Mouse (Mus musculus): Measurements from ENCODE around the gene Gabrd. TPM values are rescaled to one million over a fixed set of nuclear protein-coding genes. Genes with fewer than 3 reads are reported as not detected.

Gene Gabrd
- polyA plus RNA-seq, 1 experiment from 2014 or later = 0.18 TPM

DNA sequence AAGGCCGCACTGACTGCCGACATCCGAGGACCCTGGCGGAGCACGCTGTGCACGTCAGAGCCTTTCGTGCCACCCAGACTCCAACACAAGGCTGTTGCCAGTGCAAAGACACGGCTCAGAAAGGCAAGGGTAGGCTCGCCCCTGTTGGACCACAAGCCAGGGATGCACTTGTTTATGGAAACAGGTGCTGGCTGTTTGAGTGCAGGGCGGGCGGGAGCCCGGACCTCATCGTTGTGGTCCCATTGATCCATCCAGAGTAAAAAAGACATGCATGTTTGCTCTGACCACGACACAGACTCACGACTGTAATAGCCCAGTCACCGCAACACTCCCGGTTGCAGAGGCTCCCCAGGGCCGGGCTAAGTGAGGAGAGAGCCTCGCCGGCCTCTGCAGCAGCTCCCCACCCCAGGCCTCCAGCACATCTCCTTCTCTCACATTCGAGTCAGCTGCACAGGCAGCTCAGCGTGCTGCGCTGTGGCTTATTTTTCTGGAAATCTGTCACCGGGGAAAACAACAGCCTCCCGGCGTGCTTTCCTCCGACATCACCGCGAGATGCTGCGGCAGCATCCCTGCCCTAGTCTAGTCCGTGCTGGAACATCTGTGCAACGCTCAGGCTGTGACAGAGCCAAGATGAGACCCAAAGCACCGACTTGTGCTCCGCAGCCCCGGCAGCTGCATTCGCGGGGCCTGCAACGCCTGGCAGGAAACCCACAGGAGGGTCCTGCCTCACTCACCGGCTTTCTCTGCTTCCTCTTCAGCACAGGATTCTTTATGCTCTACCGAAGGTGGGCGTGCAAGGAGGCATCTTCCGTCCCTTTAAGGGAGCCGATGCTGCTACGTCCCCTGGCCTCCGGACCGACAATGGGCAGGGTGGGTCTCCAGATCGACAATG, 53.0 kb downstream of the Gabrd start:
- ATAC-seq (replicated peaks; ENCODE audit: low FRiP score, low TSS enrichment, low read depth) = 0 out of 2 replicates have a peak, but pooled peaks have one; percentile 4
- peak; percentile 76 for DNase-seq (ENCODE audit: low spot score)
- 19% methylated on average over 47 of the region's 47 CpGs for WGBS

DNA sequence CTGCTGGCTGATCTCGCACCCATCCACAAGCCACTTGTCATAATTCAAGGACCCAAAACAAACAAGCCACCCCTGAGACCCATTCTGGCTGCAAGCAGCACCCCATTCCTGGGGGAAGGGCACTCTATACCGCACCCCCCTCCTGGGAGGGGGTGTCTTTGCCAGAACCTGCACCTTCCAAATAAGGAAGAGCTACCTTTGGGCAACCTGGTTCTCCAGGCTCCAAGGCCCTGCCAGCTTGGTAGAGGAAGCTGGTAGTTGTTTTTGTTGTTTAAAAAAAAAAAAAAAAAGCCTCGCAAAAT, 53.7 kb downstream of the Gabrd start:
- ATAC-seq (replicated peaks; ENCODE audit: low FRiP score, low TSS enrichment, low read depth) (no peak), DNase-seq (ENCODE audit: low spot score) (no peak)
- Histone ChIP-seq H3K4me1 (replicated peaks; ENCODE audit: control insufficient read depth, insufficient read depth, low read length) (peaks cover 3% of the 10 kb centered on the region; the same call in 1 of the 2 replicates), H3K36me3 (ENCODE audit: control insufficient read depth, insufficient read depth, low read length) (no peaks in the 10 kb centered on the region), H3K27me3 (replicated peaks; ENCODE audit: control insufficient read depth, insufficient read depth, low read length) (peaks cover 24% of the 10 kb centered on the region), H3K27ac (ENCODE audit: low read depth) (no peak overlapping the region), H3K9ac (ENCODE audit: low read length) (no peak overlapping the region), H3K9me3 (ENCODE audit: control insufficient read depth, low read length) (no peaks in the 10 kb centered on the region), H3K4me2 (ENCODE audit: low read length) (no peak overlapping the region), H3K4me3 (ENCODE audit: low read depth, low read length) (no peak overlapping the region)
- 64% methylated on average over 3 of the region's 3 CpGs for WGBS

More for the DNA sequence above, 53.0 kb downstream of the Gabrd start:
- no peaks in the 10 kb centered on the region for H3K36me3 ChIP-seq (ENCODE audit: control insufficient read depth, insufficient read depth, low read length)
- H3K4me3 ChIP-seq (ENCODE audit: low read depth, low read length) = peak overlapping the region; percentile 46
- H3K4me1 ChIP-seq (replicated peaks; ENCODE audit: control insufficient read depth, insufficient read depth, low read length) = peaks cover 3% of the 10 kb centered on the region; the same call in 1 of the 2 replicates
- H3K9ac ChIP-seq (ENCODE audit: low read length) = peak overlapping the region; percentile 29
- no peak overlapping the region for H3K27ac ChIP-seq (ENCODE audit: low read depth)
- H3K9me3 ChIP-seq (ENCODE audit: control insufficient read depth, low read length) = no peaks in the 10 kb centered on the region
- H3K4me2 ChIP-seq (ENCODE audit: low read length) = peak overlapping the region; percentile 73
- peaks cover 24% of the 10 kb centered on the region for H3K27me3 ChIP-seq (replicated peaks; ENCODE audit: control insufficient read depth, insufficient read depth, low read length)

DNA sequence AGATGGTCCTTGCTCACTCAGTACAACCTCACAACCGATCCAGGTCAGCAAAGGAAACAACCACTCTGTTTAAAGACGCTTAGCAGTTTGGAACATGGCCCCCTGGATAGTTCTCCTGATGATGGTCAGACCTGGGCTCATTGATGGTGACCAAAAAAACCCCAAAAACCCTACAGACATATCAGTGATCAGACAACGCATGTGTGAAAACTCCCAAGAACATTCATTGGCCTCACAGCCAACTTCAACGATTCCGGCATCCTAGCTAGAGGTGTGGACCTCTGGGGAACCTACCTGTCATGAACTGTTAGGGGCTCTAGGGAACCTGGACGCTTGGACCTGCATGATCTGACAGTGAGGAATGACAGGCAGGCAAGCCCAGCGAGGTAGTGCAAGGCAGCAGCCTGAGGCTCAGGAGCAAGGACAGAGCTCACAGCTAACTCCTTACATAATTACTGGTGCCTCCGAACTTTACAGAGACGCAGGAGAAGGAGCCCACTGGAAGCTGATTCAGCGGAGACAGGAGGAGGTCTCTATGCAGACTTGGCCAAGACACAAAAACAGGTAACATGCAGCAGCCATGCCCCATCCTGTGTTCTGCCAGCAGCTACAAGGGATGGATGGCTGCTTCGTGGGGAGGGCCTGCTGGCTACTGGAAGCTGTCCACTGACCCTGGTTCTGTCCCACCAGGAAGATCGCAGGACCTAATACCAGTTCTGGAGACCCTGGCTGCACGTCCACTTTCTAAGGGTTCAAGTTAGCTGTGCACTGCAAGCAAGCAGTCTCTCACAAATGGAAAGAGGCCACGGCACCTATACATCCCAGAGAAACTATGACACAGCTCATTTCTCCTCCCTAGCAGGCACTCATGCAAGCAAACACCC, 54.3 kb downstream of the Gabrd start:
- no peak overlapping the region for H3K4me2 ChIP-seq (ENCODE audit: low read length)
- ATAC-seq (replicated peaks; ENCODE audit: low FRiP score, low TSS enrichment, low read depth) = no peak
- no peaks in the 10 kb centered on the region for H3K36me3 ChIP-seq (ENCODE audit: control insufficient read depth, insufficient read depth, low read length)
- H3K27me3 ChIP-seq (replicated peaks; ENCODE audit: control insufficient read depth, insufficient read depth, low read length) = peaks cover 24% of the 10 kb centered on the region
- WGBS = 79% methylated on average over 14 of the region's 14 CpGs
- H3K9me3 ChIP-seq (ENCODE audit: control insufficient read depth, low read length) = no peaks in the 10 kb centered on the region
- H3K4me1 ChIP-seq (replicated peaks; ENCODE audit: control insufficient read depth, insufficient read depth, low read length) = peaks cover 3% of the 10 kb centered on the region; the same call in 1 of the 2 replicates
- no peak overlapping the region for H3K27ac ChIP-seq (ENCODE audit: low read depth)
- no peak overlapping the region for H3K9ac ChIP-seq (ENCODE audit: low read length)
- H3K4me3 ChIP-seq (ENCODE audit: low read depth, low read length) = no peak overlapping the region
- no peak for DNase-seq (ENCODE audit: low spot score)

DNA sequence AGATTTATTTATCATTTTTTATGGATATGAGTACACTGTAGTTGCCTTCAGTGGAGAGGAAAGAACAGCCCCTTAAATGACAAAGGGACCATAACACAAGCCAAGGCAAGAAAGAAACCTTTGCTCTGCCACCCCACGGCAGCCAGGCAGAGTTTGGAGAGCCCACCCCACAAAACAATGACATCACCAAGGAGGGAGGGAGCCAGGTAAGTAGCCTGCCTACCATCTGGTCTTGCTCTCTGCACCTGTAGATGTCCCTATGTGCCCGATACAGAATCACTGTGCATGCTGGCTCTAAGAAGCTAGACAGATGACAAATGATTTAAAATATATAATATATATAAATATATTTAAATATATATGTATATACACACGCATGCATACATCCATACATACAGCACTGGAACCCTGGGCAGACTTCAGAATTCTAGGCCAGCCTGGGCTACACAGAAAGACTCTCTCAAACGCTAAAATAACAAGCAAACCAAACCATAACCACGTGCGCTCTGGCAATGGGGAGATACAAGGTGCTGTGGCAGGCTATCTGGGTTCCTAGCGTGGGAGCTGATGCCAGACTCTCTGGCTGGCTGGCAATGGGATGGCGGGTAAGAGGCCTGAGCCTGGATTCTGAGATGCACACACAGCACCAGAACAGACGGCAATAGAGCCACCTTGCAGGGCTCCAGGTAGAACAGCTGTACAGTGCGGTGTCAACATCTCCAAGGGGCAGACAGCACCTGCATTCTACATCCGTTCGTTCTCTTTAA, 61.4 kb downstream of the Gabrd start:
- 91% methylated on average over 12 of the region's 12 CpGs for WGBS
- Histone ChIP-seq H3K4me3 (ENCODE audit: low read depth, low read length) (no peak overlapping the region), H3K9me3 (ENCODE audit: control insufficient read depth, low read length) (no peaks in the 10 kb centered on the region), H3K9ac (ENCODE audit: low read length) (no peak overlapping the region), H3K27ac (ENCODE audit: low read depth) (no peak overlapping the region), H3K4me2 (ENCODE audit: low read length) (no peak overlapping the region), H3K27me3 (replicated peaks; ENCODE audit: control insufficient read depth, insufficient read depth, low read length) (no peaks in the 10 kb centered on the region), H3K36me3 (ENCODE audit: control insufficient read depth, insufficient read depth, low read length) (no peaks in the 10 kb centered on the region), H3K4me1 (replicated peaks; ENCODE audit: control insufficient read depth, insufficient read depth, low read length) (no peaks in the 10 kb centered on the region)
- DNase-seq (ENCODE audit: low spot score) (no peak), ATAC-seq (replicated peaks; ENCODE audit: low FRiP score, low TSS enrichment, low read depth) (no peak)

Other genes starting within 250 kb of the Gabrd start
- gene Ski, start 175.5 kb downstream of the Gabrd start, polyA plus RNA-seq (2014; fragmentation: Nextera tagmentation; extraction: Ambion mirVana) = 24.4 and 25.3 TPM in 2 replicates
- gene Faap20, start 148.3 kb downstream of the Gabrd start, polyA plus RNA-seq (2014; fragmentation: Nextera tagmentation; extraction: Ambion mirVana) = 74.6 and 81.2 TPM in 2 replicates
- gene Prkcz, start 36.8 kb downstream of the Gabrd start, polyA plus RNA-seq (2014; fragmentation: Nextera tagmentation; extraction: Ambion mirVana) = 21.9 and 24.1 TPM in 2 replicates
- 1.8 and 3.0 TPM in 2 replicates for gene Cfap74, start 11.1 kb upstream of the Gabrd start, polyA plus RNA-seq (2014; fragmentation: Nextera tagmentation; extraction: Ambion mirVana)
- gene Tmem52, start 71.0 kb upstream of the Gabrd start, polyA plus RNA-seq (2014; fragmentation: Nextera tagmentation; extraction: Ambion mirVana) = 0.40 and 0.46 TPM in 2 replicates
- 503 and 504 TPM in 2 replicates for gene Gnb1, start 93.2 kb upstream of the Gabrd start, polyA plus RNA-seq (2014; fragmentation: Nextera tagmentation; extraction: Ambion mirVana)
- gene Nadk, start 164.3 kb upstream of the Gabrd start, polyA plus RNA-seq (2014; fragmentation: Nextera tagmentation; extraction: Ambion mirVana) = 93.6 and 99.6 TPM in 2 replicates
- 8.5 and 9.5 TPM in 2 replicates for gene Slc35e2, start 203.3 kb upstream of the Gabrd start, polyA plus RNA-seq (2014; fragmentation: Nextera tagmentation; extraction: Ambion mirVana)
- gene Cdk11b, start 226.7 kb upstream of the Gabrd start, polyA plus RNA-seq (2014; fragmentation: Nextera tagmentation; extraction: Ambion mirVana) = 48.7 and 52.6 TPM in 2 replicates
- not detected in 2 replicates for gene Gm10563, start 247.3 kb upstream of the Gabrd start, polyA plus RNA-seq (2014; fragmentation: Nextera tagmentation; extraction: Ambion mirVana)

Data from intestine, embryonic 14.5 days (tissue).